Mouse (Mus musculus) spleen, adult 2 months (tissue): ENCODE results near the gene Spatc1l. TPM values are rescaled to one million over a fixed set of nuclear protein-coding genes. Genes with fewer than 3 reads are reported as not detected.

ENCODE experiments used
- DNase-seq, 2 experiments: peaks; one replicate each; pipeline versions ENCODE4 v3.0.0 to v3.0.0-alpha.2; 2012 to 2021; ENCODE audit warnings: low spot score in 2 of 2, low read depth in 1 of 2
- H3K27ac ChIP-seq: fragments of 200-500 bp; 2 replicates; pipeline ENCODE4 v1.5.1; 2012; ENCODE audit warnings: low read length, inconsistent platforms; ENCODE audit not compliant: insufficient read depth
- H3K27me3 ChIP-seq: fragments of 200-500 bp; 2 replicates; pipeline ENCODE4 v1.6.1; 2012; ENCODE audit warnings: mild to moderate bottlenecking, moderate library complexity, low read length, inconsistent platforms; ENCODE audit not compliant: control insufficient read depth, insufficient read depth
- H3K36me3 ChIP-seq: fragments of 200-500 bp; 2 replicates; pipeline ENCODE4 v1.6.1; 2012; ENCODE audit warnings: mild to moderate bottlenecking, low read length, inconsistent platforms; ENCODE audit not compliant: control insufficient read depth, insufficient read depth
- H3K4me1 ChIP-seq: fragments of 200-500 bp; 2 replicates; pipeline ENCODE4 v1.6.1; 2011; ENCODE audit warnings: inconsistent platforms; ENCODE audit not compliant: control insufficient read depth, insufficient read depth, insufficient read length
- H3K4me3 ChIP-seq: fragments of 200-500 bp; 2 replicates; pipeline ENCODE4 v1.5.1; 2011; ENCODE audit warnings: mild to moderate bottlenecking, inconsistent platforms; ENCODE audit not compliant: insufficient read depth, insufficient read length; ENCODE audit errors: extremely low read depth
- CTCF ChIP-seq: fragments of 200-500 bp; IDR thresholded peaks from 2 replicates; pipeline ENCODE4 v1.5.1; 2011; ENCODE audit warnings: mild to moderate bottlenecking, inconsistent platforms; ENCODE audit not compliant: insufficient read depth, insufficient read length, insufficient replicate concordance; ENCODE audit errors: extremely low read depth
- POLR2A ChIP-seq: fragments of 200-500 bp; IDR thresholded peaks from 2 replicates; pipeline ENCODE4 v1.6.1; 2011; ENCODE audit warnings: low read depth, low read length, inconsistent platforms
- WGBS: fragments of 180-500 bp; shearing (Covaris S2); methylation state at CpG from one replicate; pipeline ENCODE4 v1.1.7; 2018; 5-methylcytosine and 5-hydroxymethylcytosine counted together
- polyA plus RNA-seq: library from polyadenylated mRNA; depleted of rRNA; stranded (reverse); fragments of >200 nt; gene quantifications from 2 replicates; pipeline ENCODE4 v1.2.3, GENCODE M21; 2012; rRNA removed

Gene Spatc1l
- polyA plus RNA-seq, result not detected in 2 replicates

DNA sequence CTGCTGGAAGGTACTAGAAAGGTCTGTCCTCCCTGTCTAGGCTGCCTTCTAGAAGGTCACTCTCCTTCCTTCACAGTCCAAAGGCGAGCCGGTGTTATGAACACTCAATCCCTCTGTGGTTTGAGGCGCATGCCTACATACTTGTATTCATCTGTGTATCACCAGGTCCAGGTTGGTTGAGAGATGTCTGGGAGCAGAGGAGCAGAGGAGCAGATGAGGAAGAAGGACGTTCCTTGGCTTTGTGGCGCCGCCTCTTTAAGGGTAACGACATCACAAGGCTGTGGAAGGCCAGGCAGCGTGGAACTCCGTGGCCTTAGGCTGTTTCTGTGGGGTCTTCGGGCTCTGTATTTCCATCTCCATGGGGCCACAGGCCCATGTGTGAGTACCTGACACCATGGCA, at the start of gene Spatc1l:
Gene Spatc1l (plus strand): TSS at position 301 of the 400 bp plus-strand sequence.
- no peak within 1 kb of the TSS for H3K27ac ChIP-seq
- no peaks in the 10 kb centered on the region for H3K36me3 ChIP-seq
- H3K4me3 ChIP-seq, result no peak within 1 kb of the TSS
- WGBS, result 87% methylated on average over 10 of the region's 10 CpGs
- no peaks in the 10 kb centered on the region for H3K27me3 ChIP-seq
- DNase-seq, result no peak
- H3K4me1 ChIP-seq, result no peaks in the 10 kb centered on the region
- no peak for TF ChIP-seq CTCF
- no peak for TF ChIP-seq POLR2A

DNA sequence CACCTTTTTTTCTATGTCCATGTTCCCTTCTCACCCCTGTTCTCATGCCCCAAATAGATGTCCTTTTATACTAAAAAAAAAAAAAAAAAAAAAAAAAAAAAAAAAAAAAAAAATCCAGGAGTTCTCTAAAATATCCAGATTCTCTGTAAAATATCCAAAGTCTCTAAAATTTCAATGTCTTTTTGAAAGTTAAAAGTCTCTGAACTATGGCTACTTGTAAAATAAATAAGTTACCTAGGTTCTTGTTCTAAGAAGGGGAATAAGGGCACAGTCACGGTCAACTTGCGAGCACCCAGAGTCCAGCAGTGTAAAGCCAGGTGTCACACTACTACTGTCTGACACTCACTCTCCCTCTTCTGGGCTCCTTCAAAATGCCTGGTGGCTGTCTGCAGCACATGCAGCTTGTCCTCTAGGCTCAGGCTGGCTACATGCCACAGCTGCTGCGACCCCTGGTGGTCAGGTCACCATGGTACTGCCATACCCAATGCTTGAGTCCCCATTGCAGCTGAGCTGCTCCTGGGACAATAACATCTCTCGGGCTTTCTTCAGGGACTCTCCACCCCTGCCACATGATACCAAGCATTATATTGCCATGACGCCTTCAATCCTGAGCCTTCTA, 49.0 kb upstream of the Spatc1l start:
- H3K27ac ChIP-seq, result no peak overlapping the region
- H3K27me3 ChIP-seq, result no peaks in the 10 kb centered on the region
- TF ChIP-seq CTCF (peak; percentile 81; the same call in 1 of the 2 replicates), POLR2A (no peak)
- H3K4me1 ChIP-seq, result no peaks in the 10 kb centered on the region
- peaks cover 15% of the 10 kb centered on the region for H3K36me3 ChIP-seq
- 51% methylated on average over 5 of the region's 5 CpGs for WGBS
- peak; percentile 59 to 78 for DNase-seq
- no peak overlapping the region for H3K4me3 ChIP-seq

DNA sequence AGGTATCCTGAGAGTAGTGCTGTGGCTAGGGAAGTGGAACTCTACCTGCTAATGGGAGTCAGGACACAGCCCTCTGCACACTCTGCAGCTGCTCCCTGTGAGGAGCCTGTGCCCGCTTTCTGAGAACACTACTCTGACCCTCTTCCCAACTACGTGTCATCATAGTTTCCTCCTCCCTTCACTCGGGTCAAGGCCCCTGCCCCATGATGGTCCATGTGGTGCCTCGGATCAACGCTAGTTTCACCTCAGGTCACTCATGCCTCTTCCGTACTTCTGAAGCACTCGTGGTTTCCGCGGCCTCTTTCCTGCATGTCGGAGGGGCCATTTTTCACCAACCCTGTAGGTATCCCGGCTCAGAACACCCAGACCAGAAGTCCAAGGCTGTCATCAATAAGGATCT, 31.1 kb upstream of the Spatc1l start:
- WGBS, result 1% methylated on average over 11 of the region's 11 CpGs
- peaks cover 3% of the 10 kb centered on the region; the same call in 1 of the 2 replicates for H3K36me3 ChIP-seq
- no peak for DNase-seq
- no peak for TF ChIP-seq CTCF
- TF ChIP-seq POLR2A, result no peak
- H3K27me3 ChIP-seq, result no peaks in the 10 kb centered on the region
- peak overlapping the region; percentile 55 for H3K4me3 ChIP-seq
- H3K4me1 ChIP-seq, result peaks cover 10% of the 10 kb centered on the region
- H3K27ac ChIP-seq, result no peak overlapping the region

DNA sequence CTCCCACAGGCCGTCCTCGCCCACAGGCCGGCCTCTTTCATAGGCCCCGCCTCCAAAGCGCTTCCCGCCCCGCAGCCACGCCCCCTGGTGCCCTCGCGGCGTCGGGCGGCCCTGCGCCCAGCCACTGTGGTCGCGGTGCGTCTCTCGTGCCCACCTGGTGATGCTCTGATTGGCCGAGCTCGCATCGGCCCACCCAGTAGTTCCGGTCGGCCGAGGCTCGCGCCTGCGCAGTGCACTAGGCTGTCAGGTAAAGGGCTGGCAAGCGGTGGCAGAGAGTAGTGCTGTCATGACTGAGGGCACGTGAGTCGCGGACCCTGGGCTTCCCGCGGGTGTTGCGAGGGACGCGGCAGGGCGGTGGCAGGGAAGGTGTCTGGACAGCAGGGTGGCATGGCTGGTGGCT, 30.7 kb upstream of the Spatc1l start, which contains the start of gene Lss:
Gene Lss (plus strand): TSS at position 214 of the 400 bp plus-strand sequence.
- Histone ChIP-seq H3K27me3 (no peaks in the 10 kb centered on the region), H3K27ac (peak within 1 kb of the TSS; percentile 44; the same call in 1 of the 2 replicates), H3K36me3 (peaks cover 3% of the 10 kb centered on the region; the same call in 1 of the 2 replicates), H3K4me1 (peaks cover 10% of the 10 kb centered on the region), H3K4me3 (peak within 1 kb of the TSS; percentile 71)
- DNase-seq, result peak; percentile 91 to 97
- no peak; the same call in 1 of the 2 replicates for TF ChIP-seq POLR2A
- TF ChIP-seq CTCF, result no peak
- under 1% methylated on average over 37 of the region's 37 CpGs for WGBS

DNA sequence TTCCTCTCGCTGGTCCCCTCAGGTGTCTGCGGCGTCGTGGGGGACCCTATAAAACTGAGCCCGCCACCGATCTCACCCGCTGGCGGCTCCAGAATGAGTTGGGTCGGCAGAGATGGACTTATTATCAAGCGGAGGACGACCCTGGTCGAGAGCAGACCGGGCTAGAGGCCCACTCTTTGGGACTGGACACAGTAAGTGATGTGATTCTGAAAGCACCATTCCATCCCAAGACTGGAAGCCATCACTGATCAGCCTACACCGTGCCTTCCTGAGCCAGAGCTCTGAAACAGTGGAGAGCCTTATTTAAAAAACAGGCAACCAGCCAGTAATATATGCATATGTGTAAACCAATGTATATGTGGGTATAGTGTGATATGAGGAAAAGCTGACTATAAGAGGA, 30.2 kb upstream of the Spatc1l start:
- Histone ChIP-seq H3K27me3 (no peaks in the 10 kb centered on the region), H3K27ac (peak overlapping the region; percentile 44; the same call in 1 of the 2 replicates), H3K36me3 (peaks cover 4% of the 10 kb centered on the region; the same call in 1 of the 2 replicates), H3K4me3 (peak overlapping the region; percentile 71), H3K4me1 (peaks cover 10% of the 10 kb centered on the region)
- TF ChIP-seq POLR2A (no peak), CTCF (no peak)
- 6% methylated on average over 14 of the region's 14 CpGs for WGBS
- no peak for DNase-seq

DNA sequence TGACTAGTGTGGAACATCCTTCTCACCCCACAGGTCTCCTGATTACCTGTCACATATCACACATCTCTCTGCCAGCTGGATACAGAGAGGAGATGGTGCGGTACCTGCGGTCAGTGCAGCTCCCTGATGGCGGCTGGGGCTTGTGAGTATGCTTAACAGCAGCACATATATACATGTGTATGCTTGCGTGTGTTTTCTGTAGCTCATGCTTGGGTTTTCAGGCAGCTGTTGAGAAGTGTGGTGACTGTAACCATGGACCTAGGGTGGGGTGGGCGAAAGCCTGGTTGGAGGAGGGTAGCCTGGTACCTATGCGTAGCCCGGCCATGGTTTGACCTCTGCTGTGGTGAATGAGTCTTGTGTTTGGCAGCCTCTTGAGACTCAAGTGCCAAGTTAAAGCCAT, 26.5 kb upstream of the Spatc1l start:
- Histone ChIP-seq H3K27ac (no peak overlapping the region), H3K4me1 (peaks cover 9% of the 10 kb centered on the region)
- TF ChIP-seq POLR2A (no peak), CTCF (no peak)

DNA sequence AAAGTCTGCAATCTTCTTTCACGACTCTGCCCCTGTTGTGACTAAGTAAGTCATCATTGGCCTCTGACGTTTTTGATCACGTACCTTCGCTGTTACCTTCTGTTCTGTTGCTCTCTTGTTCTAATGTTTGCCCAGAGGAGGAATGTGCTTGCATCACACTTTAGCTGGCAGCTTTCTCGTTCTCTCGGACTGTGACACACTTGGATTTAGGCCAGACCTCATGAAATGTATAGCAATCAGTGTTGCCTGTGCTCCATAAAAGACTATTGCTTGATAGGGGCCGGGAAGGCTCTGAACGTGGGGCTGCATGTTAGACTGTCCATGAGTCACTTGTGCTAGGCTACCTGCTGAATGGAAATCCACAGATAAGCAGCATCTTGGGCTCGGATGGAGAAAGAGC, 24.5 kb upstream of the Spatc1l start:
- TF ChIP-seq CTCF (no peak), POLR2A (no peak)
- Histone ChIP-seq H3K36me3 (peaks cover 8% of the 10 kb centered on the region), H3K27me3 (no peaks in the 10 kb centered on the region), H3K4me3 (no peak overlapping the region), H3K27ac (no peak overlapping the region), H3K4me1 (peaks cover 3% of the 10 kb centered on the region; the same call in 1 of the 2 replicates)
- WGBS, result 90% methylated on average over 9 of the region's 9 CpGs
- no peak for DNase-seq

More for the DNA sequence above, 26.5 kb upstream of the Spatc1l start:
- peaks cover 8% of the 10 kb centered on the region for H3K36me3 ChIP-seq
- no peak overlapping the region for H3K4me3 ChIP-seq
- 94% methylated on average over 7 of the region's 7 CpGs for WGBS
- H3K27me3 ChIP-seq, result no peaks in the 10 kb centered on the region
- DNase-seq, result no peak
